Mouse (Mus musculus) lung, embryonic 14.5 days (tissue): ENCODE results near the gene Hist1h1d. TPM values are rescaled to one million over a fixed set of nuclear protein-coding genes. Genes with fewer than 3 reads are reported as not detected.

ENCODE experiments used
- ATAC-seq: fragments of 200-750 bp; cut with Nextera tagmentation; 2 replicates; pipeline ENCODE4 v1.8.0; 2017; ENCODE audit warnings: mild to moderate bottlenecking, moderate TSS enrichment, moderate library complexity; ENCODE audit not compliant: insufficient read depth
- DNase-seq: peaks from one replicate; pipeline ENCODE4 v3.0.0-alpha.2; 2015
- H3K27ac ChIP-seq: fragments of 300-500 bp; sonication (generic); 2 replicates; pipeline ENCODE4 v1.5.1; 2014; ENCODE audit warnings: low read depth, mild to moderate bottlenecking, moderate library complexity
- H3K27me3 ChIP-seq: fragments of 300-500 bp; sonication (generic); 2 replicates; pipeline ENCODE4 v1.6.1; 2014; ENCODE audit warnings: low read length, control low read depth; ENCODE audit not compliant: insufficient read depth
- H3K36me3 ChIP-seq: fragments of 300-500 bp; sonication (generic); 2 replicates; pipeline ENCODE4 v1.6.1; 2014; ENCODE audit warnings: control low read depth; ENCODE audit not compliant: insufficient read depth
- H3K4me1 ChIP-seq: fragments of 300-500 bp; sonication (generic); 2 replicates; pipeline ENCODE4 v1.6.1; 2014; ENCODE audit warnings: antibody characterized with exemption, control low read depth; ENCODE audit not compliant: insufficient read depth
- H3K4me2 ChIP-seq: fragments of 300-500 bp; sonication (generic); 2 replicates; pipeline ENCODE4 v1.6.1; 2014; ENCODE audit warnings: mild to moderate bottlenecking
- H3K4me3 ChIP-seq: fragments of 300-500 bp; sonication (generic); 2 replicates; pipeline ENCODE4 v1.5.1; 2014; ENCODE audit warnings: low read depth, low read length
- H3K9ac ChIP-seq: fragments of 300-500 bp; sonication (generic); 2 replicates; pipeline ENCODE4 v1.6.1; 2014
- H3K9me3 ChIP-seq: fragments of 300-500 bp; sonication (generic); 2 replicates; pipeline ENCODE4 v1.6.1; 2016; ENCODE audit warnings: low read depth, low read length, control low read depth
- CTCF ChIP-seq: IDR thresholded peaks from 2 replicates; pipeline ENCODE4 v1.5.1; 2016; ENCODE audit warnings: antibody characterized with exemption, low read depth
- WGBS: fragments of 180-500 bp; shearing (Covaris S2); extraction: QIAGEN DNeasy Blood & Tissue Kit; methylation state at CpG from one replicate; pipeline ENCODE4 v1.1.7; 2014; 5-methylcytosine and 5-hydroxymethylcytosine counted together
- polyA plus RNA-seq: library from polyadenylated mRNA; unstranded; fragments of >200 nt; fragmentation: Nextera tagmentation; extraction: Ambion mirVana; gene quantifications from 2 replicates; pipeline ENCODE4 v1.2.1, GENCODE M21; 2014

Hist1h1d gene
- 0.87 and 0.99 TPM in 2 replicates for polyA plus RNA-seq

DNA sequence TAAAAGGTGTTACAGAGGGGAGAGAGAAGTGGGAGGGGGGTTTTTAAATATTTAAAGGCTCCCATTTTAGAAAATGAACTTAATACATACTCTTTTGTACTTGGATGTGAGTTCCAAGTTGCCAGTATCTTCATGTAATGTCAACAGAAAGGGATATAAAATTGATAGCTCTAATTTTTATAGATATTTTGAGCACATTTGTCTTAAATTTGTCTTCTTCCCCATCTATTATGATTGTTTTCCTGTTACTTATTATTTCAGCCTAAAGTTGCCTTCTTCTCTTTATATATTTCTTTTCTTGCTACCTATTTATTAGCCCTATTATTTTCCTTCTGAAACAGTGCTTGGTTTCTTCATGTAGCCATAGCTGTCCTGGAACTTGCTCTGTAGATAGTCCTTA, at the start of gene Hist1h1d:
Gene Hist1h1d (plus strand): TSS at position 301 of the 400 bp plus-strand sequence.
- Histone ChIP-seq H3K4me1 (peaks cover 8% of the 10 kb centered on the region), H3K4me3 (0 out of 2 replicates have a peak within 1 kb of the TSS, but pooled peaks have one; percentile 46), H3K4me2 (peak within 1 kb of the TSS; percentile 85), H3K27ac (peak within 1 kb of the TSS; percentile 100), H3K9ac (peak within 1 kb of the TSS; percentile 97), H3K9me3 (no peaks in the 10 kb centered on the region), H3K36me3 (no peaks in the 10 kb centered on the region), H3K27me3 (no peaks in the 10 kb centered on the region)
- no peak for DNase-seq
- no peak for TF ChIP-seq CTCF
- ATAC-seq, result no peak

DNA sequence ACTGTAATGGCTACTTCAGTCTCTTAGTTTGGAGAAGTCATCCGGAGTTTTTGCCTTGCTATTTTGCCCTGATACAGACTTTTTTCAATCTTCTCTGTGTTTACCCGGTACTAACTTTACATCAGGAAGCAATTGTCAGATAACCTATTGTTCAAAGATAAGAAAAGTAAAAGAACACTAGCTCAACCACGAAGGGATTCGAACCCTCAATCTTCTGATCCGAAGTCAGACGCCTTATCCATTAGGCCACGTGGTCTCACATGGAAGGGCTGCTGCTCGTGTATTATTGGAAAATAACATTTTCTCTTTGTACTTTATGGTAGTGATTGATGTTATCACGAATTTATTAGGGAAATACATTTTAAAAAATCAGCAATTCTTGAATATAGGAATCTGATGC, 49.3 kb upstream of the Hist1h1d start:
- 0% methylated on average over 9 of the region's 9 CpGs for WGBS
- H3K9me3 ChIP-seq, result no peaks in the 10 kb centered on the region
- DNase-seq (peak; percentile 92), ATAC-seq (no peak)
- H3K4me2 ChIP-seq, result peak overlapping the region; percentile 46
- TF ChIP-seq CTCF, result no peak
- no peaks in the 10 kb centered on the region for H3K27me3 ChIP-seq
- H3K9ac ChIP-seq, result no peak overlapping the region
- no peak overlapping the region for H3K4me3 ChIP-seq
- H3K36me3 ChIP-seq, result no peaks in the 10 kb centered on the region
- H3K27ac ChIP-seq, result no peak overlapping the region
- peaks cover 22% of the 10 kb centered on the region for H3K4me1 ChIP-seq

DNA sequence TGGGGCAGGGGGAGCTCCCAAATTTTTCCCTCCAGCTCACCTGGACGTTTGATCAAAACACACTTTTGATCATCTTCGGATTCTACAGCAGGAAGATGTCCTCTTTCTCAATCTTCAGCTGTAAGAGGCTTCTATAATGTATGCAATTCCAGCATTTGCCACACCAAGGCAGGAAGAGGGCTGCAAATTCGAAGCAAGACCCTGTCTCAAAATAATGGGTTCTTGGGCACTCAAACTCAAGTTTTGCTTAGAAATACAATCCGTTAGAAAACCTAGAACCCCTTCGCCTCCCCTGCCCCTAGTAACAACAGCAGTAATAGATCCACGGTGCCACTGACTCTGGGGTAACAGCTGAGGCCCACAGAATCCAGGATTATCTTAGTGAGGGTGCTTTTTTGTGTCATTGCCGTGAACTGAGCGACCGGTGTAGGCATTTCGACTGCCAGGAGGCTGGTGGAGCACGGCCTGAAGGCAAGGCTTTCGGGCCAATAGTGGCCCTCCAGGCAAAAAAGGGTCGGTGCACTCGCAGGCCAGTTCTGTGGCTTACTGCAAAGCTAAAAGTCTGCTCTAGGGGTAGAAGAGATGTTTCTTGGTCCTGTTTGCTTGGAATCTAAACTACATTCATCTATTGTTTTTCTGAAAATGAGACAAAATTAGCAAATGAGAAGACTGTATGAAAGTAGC, 47.3 kb upstream of the Hist1h1d start:
- H3K4me1 ChIP-seq, result peaks cover 14% of the 10 kb centered on the region
- peak overlapping the region; percentile 48; the same call in 1 of the 2 replicates for H3K27ac ChIP-seq
- peak; percentile 44 for DNase-seq

DNA sequence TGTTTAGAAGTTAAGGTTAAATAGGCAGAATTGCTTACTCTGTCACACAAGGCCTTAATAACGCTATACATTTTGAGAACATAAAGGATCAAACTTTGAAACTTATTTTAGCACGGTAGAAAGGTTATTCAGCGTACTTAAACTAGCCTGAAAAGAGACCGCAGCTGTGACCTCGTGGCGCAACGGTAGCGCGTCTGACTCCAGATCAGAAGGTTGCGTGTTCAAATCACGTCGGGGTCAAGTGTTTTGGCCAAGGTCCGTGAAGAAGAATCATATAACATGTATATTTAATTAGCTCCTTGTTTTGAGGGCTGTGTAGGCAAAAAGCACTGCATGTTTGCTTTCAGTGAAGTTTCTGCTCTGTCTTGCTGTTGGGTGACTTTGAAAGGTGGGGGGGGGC, 46.7 kb upstream of the Hist1h1d start:
- TF ChIP-seq CTCF, result no peak
- ATAC-seq, result peak; percentile 4; the same call in 1 of the 2 replicates
- peak overlapping the region; percentile 46 for H3K9ac ChIP-seq
- WGBS, result 8% methylated on average over 13 of the region's 13 CpGs
- no peaks in the 10 kb centered on the region for H3K36me3 ChIP-seq
- H3K27me3 ChIP-seq, result no peaks in the 10 kb centered on the region
- DNase-seq, result peak; percentile 91
- H3K4me1 ChIP-seq, result peaks cover 14% of the 10 kb centered on the region
- H3K4me2 ChIP-seq, result peak overlapping the region; percentile 70
- peak overlapping the region; percentile 31 for H3K4me3 ChIP-seq
- 0 out of 2 replicates have a peak overlapping the region, but pooled peaks have one; percentile 48 for H3K27ac ChIP-seq
- no peaks in the 10 kb centered on the region for H3K9me3 ChIP-seq

More for the DNA sequence above, 47.3 kb upstream of the Hist1h1d start:
- 10% methylated on average over 14 of the region's 14 CpGs for WGBS
- Histone ChIP-seq H3K4me2 (peak overlapping the region; percentile 70), H3K4me3 (peak overlapping the region; percentile 31), H3K9ac (peak overlapping the region; percentile 46), H3K9me3 (no peaks in the 10 kb centered on the region), H3K27me3 (no peaks in the 10 kb centered on the region), H3K36me3 (no peaks in the 10 kb centered on the region)
- peak; percentile 3; the same call in 1 of the 2 replicates for TF ChIP-seq CTCF
- peak; percentile 6; the same call in 1 of the 2 replicates for ATAC-seq

DNA sequence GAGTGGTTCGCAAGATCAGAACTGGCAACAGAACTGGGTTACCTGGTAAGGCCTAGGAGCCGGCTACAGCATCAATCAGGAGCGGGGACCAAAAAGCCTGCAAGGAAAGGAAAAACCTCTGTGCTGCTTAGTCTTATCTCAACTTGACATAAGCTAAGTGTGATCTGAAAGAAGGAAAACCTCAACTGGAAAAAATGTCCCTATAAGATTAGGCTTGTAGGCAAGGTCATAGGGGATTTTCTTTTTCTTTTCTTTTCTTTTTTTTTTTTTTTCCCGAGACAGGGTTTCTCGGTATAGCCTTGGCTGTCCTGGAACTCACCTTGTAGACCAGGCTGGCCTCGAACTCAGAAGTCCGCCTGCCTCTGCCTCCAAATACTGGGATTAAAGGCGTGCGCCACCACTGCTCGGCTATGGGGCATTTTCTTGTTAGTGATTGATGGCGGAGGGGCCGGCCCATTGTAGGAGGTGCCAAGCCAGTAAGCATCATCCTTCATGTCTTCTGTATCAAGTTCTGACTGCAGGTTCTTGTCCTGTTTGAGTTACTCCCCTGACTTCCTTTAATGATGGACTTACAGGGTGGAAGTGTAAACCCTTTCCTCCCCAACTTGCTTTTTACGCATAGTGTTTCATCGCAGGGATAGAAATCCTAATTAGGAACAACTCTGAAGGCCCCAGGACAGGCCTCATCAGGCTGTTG, 46.1 kb upstream of the Hist1h1d start:
- TF ChIP-seq CTCF, result no peak
- ATAC-seq (no peak), DNase-seq (peak; percentile 48)
- Histone ChIP-seq H3K4me1 (peaks cover 9% of the 10 kb centered on the region), H3K27me3 (no peaks in the 10 kb centered on the region), H3K9ac (no peak overlapping the region), H3K9me3 (no peaks in the 10 kb centered on the region), H3K4me3 (no peak overlapping the region), H3K36me3 (no peaks in the 10 kb centered on the region), H3K4me2 (peak overlapping the region; percentile 70), H3K27ac (no peak overlapping the region)
- WGBS, result 32% methylated on average over 14 of the region's 14 CpGs

DNA sequence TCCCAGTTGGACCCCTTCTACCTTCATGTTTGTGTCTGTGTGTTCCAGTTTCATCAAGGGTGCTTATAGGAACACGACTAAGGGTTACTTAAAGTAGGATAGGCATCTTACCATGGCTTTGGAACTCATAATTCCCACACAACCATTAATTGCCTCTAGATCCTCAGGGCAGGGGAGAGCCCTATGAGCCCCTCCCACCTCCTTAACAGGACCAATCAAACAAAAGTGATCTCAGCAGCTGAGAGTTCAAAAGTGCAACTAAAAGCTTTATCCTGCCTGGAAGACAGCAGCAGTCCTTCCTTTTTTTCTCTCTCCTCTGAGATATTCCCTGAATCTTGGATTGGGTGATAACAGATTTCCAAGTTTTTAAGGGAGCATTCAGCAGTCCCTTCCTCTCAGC, 42.9 kb upstream of the Hist1h1d start:
- H3K9me3 ChIP-seq, result no peaks in the 10 kb centered on the region
- H3K4me3 ChIP-seq, result no peak overlapping the region
- no peak for TF ChIP-seq CTCF
- no peak overlapping the region for H3K27ac ChIP-seq
- ATAC-seq (no peak), DNase-seq (peak; percentile 58)
- H3K4me2 ChIP-seq, result no peak overlapping the region
- 31% methylated on average over 1 of the region's 1 CpGs for WGBS
- peaks cover 6% of the 10 kb centered on the region for H3K4me1 ChIP-seq
- H3K36me3 ChIP-seq, result no peaks in the 10 kb centered on the region
- no peak overlapping the region for H3K9ac ChIP-seq
- no peaks in the 10 kb centered on the region for H3K27me3 ChIP-seq

DNA sequence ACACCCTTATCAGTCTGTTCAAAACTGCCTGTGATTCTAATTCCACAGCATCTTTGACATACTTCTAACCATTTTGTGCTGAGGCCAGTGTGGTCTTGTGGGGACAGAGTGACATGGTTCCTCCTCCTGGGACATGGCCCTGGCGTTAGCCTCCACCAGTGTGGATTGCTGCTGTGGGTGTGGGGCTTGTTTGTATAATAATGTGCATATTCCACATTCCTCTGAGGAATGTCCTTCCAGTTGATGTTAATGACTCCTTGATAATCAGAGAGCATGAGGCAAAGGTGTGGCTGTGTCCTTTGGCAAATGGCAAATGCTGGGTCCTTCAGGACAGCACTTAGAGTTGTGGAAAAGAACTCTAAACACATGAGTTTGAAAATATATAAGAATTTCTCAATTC, 39.5 kb upstream of the Hist1h1d start:
- H3K9me3 ChIP-seq, result no peaks in the 10 kb centered on the region
- TF ChIP-seq CTCF, result no peak
- 66% methylated on average over 1 of the region's 1 CpGs for WGBS
- ATAC-seq (no peak), DNase-seq (no peak)
- no peak overlapping the region for H3K4me3 ChIP-seq
- no peaks in the 10 kb centered on the region for H3K27me3 ChIP-seq
- no peak overlapping the region for H3K4me2 ChIP-seq
- no peak overlapping the region for H3K27ac ChIP-seq
- H3K36me3 ChIP-seq, result no peaks in the 10 kb centered on the region
- H3K4me1 ChIP-seq, result no peaks in the 10 kb centered on the region
- H3K9ac ChIP-seq, result no peak overlapping the region
